Mouse (Mus musculus) megakaryocyte, embryonic 14.5 days (primary cell): ENCODE results near the gene Hacd1. TPM values are rescaled to one million over a fixed set of nuclear protein-coding genes. Genes with fewer than 3 reads are reported as not detected.

Experiments
- H3K27me3 ChIP-seq: replicated peaks from 2 replicates; pipeline ENCODE3; 2012; ENCODE audit warnings: inconsistent platforms
- H3K36me3 ChIP-seq: replicated peaks from 2 replicates; pipeline ENCODE3; 2012; ENCODE audit warnings: low read length, inconsistent platforms, mixed read lengths
- H3K4me1 ChIP-seq: 2 replicates; pipeline ENCODE4 v1.6.1; 2012; ENCODE audit warnings: inconsistent platforms
- H3K4me3 ChIP-seq: replicated peaks from 2 replicates; pipeline ENCODE3; 2012; ENCODE audit warnings: moderate library complexity, mild to moderate bottlenecking, inconsistent platforms
- H3K9me3 ChIP-seq: 2 replicates; pipeline ENCODE4 v1.6.1; 2012; ENCODE audit warnings: inconsistent platforms
- FLI1 ChIP-seq: IDR thresholded peaks from 2 replicates; pipeline ENCODE4 v1.6.1; 2012; ENCODE audit warnings: low read length, inconsistent platforms, mixed read lengths
- GATA1 ChIP-seq: IDR thresholded peaks from 3 replicates; pipeline ENCODE4 v1.6.1; 2012; ENCODE audit warnings: mixed read lengths, low read length, inconsistent platforms, borderline replicate concordance
- polyA plus RNA-seq: library from polyadenylated mRNA; stranded (reverse); fragments of >175 nt; gene quantifications from 2 replicates; pipeline ENCODE4 v1.2.3, GENCODE M21; 2012; ENCODE audit warnings: low replicate concordance; ENCODE audit not compliant: insufficient read depth

The Hacd1 gene
- polyA plus RNA-seq, 1 experiment: 101 TPM

DNA sequence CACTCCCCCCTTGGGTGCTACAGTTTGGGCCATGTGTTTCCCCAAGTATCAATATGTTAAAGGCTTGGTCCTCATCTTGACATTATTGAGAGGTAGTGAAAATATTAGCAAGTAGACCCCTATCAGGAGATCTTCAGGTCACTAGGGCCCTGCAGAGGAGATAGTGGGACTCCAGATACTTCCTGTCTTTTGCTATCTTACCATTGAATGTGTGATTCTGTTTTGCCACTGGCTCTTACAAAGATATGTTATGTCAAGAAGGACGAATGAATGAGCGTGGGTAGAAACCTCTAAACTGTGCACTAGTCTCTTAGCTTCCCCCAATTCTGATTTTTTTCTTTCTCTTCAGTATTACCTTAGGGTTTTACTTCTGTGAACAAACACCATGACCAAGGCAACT, 13.1 kb upstream of the Hacd1 start:
- H3K4me3 ChIP-seq: no peak overlapping the region
- no peak for TF ChIP-seq FLI1
- no peak for TF ChIP-seq GATA1
- H3K4me1 ChIP-seq: peaks cover 36% of the 10 kb centered on the region
- H3K27me3 ChIP-seq: no peaks in the 10 kb centered on the region
- H3K9me3 ChIP-seq: peaks cover 5% of the 10 kb centered on the region
- no peaks in the 10 kb centered on the region for H3K36me3 ChIP-seq

DNA sequence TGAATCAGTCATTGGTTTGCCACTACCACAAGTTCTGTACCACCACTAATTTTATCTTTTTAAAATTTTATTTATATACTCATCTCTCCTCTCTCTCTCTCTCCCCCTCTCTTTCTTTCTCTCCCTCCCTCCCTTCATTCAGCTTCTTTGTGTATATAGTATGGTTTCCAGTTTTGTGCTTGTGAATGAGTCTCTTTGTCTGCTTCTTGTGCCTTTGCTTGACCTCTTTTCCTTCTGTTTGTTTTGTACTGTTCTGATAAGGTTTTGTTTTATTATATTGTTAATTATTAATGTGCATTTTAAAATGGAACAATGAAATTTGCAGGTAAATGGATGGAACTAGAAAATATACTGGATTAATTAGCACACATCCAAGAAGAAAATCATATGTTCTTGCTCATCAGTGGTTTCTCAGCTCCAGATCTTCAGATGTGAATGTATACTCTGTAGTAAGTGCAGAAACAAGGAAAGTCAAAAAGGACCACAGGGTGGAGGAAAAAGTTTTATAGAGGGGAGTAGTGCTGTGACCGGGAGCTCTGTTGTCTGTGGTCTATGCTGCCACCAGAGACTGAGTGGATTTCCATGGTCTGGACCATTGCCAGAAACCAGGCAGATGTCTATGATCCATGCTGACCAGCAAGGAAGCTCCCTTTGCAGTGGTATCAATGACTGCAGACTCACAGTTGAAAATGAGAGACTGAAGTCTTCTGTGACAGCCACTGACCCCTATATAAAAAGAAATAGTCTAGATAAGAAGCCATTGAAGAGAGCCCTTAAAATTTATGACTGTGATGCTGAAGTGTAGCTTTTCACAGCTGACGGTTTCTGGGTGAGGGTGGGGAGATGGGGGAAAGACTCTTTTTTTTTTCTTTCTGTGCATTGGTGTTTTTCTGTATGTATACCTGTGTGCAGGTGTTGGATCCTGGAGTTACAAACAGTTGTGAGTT, 10.0 kb upstream of the Hacd1 start:
- TF ChIP-seq FLI1: no peak
- TF ChIP-seq GATA1: no peak
- Histone ChIP-seq H3K9me3 (peaks cover 5% of the 10 kb centered on the region), H3K4me3 (no peak overlapping the region), H3K4me1 (peaks cover 28% of the 10 kb centered on the region), H3K27me3 (no peaks in the 10 kb centered on the region), H3K36me3 (no peaks in the 10 kb centered on the region)

DNA sequence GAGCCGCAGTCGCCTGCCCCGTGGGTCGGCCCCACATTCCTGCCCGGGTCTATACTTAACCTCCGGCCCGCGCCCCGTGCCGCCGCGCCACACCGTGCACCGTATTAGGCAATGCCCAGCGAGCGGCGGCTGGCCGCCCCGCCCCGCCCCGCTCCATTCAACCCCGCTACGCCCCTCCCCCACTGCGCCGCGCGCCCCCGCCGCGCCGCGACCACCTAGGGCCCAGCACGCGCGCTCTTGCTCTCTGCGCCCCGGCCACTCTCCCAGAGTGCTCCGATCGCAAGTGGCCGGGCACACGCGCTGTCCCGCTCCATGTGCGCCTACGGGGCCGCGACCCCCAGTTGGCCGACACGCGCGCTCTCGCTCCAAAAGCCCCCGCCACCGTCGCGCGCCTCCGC, 768 bp downstream of the Hacd1 start:
- no peak for TF ChIP-seq GATA1
- Histone ChIP-seq H3K9me3 (no peaks in the 10 kb centered on the region), H3K4me1 (peaks cover 39% of the 10 kb centered on the region), H3K27me3 (no peaks in the 10 kb centered on the region), H3K4me3 (peak overlapping the region; percentile 98), H3K36me3 (peaks cover 6% of the 10 kb centered on the region)

DNA sequence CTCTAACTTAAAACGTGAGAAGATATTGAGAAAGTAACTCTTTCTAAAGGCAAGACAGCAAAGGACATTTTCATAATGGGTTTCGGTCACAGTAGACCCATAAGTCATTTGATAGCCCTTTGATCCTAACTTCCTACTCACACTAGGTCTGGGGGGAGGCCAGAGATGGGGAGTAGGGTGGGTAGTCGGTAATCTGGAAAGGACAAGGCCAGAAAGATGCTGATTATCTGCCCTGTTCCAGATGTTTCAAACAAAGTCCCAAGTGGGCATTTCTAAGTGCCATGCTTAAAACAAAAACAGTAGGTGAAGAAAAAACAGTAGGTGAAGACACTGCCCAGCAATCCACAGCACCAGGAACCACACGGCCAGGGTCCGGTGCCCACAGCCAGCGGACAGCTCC, 1.2 kb downstream of the Hacd1 start:
- Histone ChIP-seq H3K4me1 (peaks cover 42% of the 10 kb centered on the region), H3K9me3 (no peaks in the 10 kb centered on the region), H3K27me3 (no peaks in the 10 kb centered on the region), H3K4me3 (peak overlapping the region; percentile 98), H3K36me3 (peaks cover 6% of the 10 kb centered on the region)
- TF ChIP-seq GATA1 (no peak), FLI1 (no peak)

DNA sequence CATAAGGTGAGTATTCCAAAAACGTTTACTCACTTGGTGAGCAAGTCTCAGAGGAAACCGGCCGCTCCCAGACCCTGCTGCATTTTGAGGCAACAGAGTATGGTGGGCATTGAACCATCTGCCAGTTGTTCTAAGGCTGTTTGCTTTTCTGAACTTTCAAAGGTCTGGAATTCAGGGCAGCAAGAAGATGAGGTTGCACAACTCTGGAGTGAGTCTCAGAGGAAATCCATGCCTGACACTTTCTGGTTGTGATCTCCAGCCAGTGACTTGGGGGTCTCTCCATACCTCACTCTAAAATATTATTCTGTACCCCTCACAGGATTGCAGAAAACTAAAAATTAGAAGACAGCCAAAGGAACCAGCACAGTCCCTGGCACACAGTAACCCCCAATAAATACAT, 1.8 kb downstream of the Hacd1 start:
- peak overlapping the region; percentile 98 for H3K4me3 ChIP-seq

DNA sequence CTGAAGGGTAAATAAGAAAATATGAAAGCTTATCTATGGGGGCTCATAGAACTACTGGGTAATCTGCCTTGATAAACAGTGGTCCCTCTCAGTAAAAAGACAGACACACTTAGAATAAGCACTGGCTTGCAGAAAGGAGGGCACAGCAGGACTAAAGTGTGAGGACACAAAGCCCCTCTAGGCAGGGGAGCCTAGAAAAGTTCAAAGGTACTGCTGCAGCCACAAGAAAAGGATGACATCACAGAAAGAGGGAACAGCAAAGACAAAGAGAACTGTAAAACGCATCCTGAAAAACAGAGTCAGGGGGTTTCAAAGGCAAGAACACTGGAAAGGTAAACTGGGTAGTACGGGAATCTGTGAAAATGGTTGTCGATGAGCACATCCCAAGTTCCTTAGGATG, 2.3 kb downstream of the Hacd1 start:
- H3K36me3 ChIP-seq: peaks cover 6% of the 10 kb centered on the region
- TF ChIP-seq GATA1: no peak
- TF ChIP-seq FLI1: no peak
- H3K27me3 ChIP-seq: no peaks in the 10 kb centered on the region
- no peaks in the 10 kb centered on the region for H3K9me3 ChIP-seq
- no peak overlapping the region for H3K4me3 ChIP-seq
- H3K4me1 ChIP-seq: peaks cover 47% of the 10 kb centered on the region

More for the DNA sequence above, 1.8 kb downstream of the Hacd1 start:
- Histone ChIP-seq H3K9me3 (no peaks in the 10 kb centered on the region), H3K36me3 (peaks cover 6% of the 10 kb centered on the region), H3K27me3 (no peaks in the 10 kb centered on the region), H3K4me1 (peaks cover 42% of the 10 kb centered on the region)
- no peak for TF ChIP-seq FLI1
- no peak for TF ChIP-seq GATA1

DNA sequence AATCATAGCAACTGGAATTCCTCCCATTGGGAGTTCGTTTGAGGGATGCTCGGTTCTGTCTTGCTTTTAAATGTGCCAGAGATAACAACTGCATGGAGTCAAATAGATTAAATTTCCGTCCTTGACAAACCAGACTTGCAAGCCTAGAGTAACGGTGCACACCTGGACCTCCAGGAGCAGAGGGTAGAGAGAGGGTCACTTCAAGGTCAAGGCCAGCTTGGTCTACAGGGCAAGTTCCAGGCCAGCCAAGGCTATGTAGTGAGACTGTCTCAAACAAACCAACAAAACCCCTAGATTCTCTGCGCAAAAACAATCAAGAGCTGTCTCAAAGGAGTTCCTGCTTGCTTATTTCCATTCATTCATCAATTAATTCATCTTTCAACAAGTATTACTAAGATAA, 7.1 kb downstream of the Hacd1 start:
- Histone ChIP-seq H3K9me3 (no peaks in the 10 kb centered on the region), H3K36me3 (peaks cover 18% of the 10 kb centered on the region), H3K4me3 (peak overlapping the region; percentile 50), H3K27me3 (no peaks in the 10 kb centered on the region), H3K4me1 (peaks cover 52% of the 10 kb centered on the region)
- TF ChIP-seq GATA1: no peak
- no peak for TF ChIP-seq FLI1

DNA sequence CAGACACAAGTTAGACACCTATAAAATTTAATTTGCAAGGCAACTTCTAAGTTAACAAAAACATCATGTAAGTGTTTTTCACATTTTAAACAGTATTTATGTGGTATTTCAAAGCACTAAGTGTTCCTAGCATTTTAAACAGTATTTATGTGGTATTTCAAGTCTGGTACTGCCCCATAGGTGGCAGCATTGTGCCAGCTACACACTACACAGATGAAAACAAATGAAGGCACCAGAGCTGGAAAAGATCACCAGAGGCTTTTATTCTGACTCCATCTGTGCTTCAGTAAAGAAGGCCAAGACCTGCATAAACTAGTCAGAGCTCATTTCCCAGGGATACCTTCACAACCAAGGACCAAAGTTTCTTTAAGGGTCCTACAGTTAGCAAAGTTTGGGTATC, 7.6 kb downstream of the Hacd1 start:
- Histone ChIP-seq H3K27me3 (no peaks in the 10 kb centered on the region), H3K9me3 (no peaks in the 10 kb centered on the region), H3K4me1 (peaks cover 48% of the 10 kb centered on the region), H3K4me3 (no peak overlapping the region), H3K36me3 (peaks cover 22% of the 10 kb centered on the region)
- TF ChIP-seq GATA1 (no peak), FLI1 (no peak)

DNA sequence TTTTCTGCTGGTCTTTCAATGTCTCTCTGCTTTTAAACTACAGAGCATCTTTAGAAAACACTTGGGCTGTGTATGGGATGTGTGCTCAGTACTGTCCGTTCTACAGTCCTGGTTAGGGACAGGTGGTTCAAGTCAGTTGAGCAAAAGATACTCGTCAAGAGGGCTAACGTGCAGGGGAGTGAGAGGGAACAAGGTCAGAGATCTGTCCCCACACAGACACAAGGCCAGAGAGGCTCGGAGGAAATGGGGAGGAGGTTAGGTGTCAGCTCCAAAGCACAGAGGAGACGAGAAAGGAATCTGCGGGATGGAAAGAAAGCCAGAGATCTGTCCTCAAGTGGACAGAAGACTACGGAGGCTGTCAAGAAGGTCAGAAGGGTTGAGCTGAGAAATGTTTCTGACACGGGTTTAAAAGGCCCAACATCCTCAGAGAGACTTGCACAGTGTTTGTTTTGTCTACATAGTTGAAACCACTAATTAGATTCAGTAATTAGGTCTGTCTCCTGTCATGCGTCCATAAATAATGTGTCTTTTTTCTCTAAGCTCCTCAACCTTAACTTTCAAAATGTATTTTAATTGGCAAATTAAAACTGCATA, 12.3 kb downstream of the Hacd1 start:
- H3K9me3 ChIP-seq: no peaks in the 10 kb centered on the region
- no peaks in the 10 kb centered on the region for H3K27me3 ChIP-seq
- H3K36me3 ChIP-seq: peaks cover 59% of the 10 kb centered on the region
- H3K4me1 ChIP-seq: peaks cover 32% of the 10 kb centered on the region
- no peak for TF ChIP-seq FLI1
- no peak for TF ChIP-seq GATA1
- H3K4me3 ChIP-seq: no peak overlapping the region

DNA sequence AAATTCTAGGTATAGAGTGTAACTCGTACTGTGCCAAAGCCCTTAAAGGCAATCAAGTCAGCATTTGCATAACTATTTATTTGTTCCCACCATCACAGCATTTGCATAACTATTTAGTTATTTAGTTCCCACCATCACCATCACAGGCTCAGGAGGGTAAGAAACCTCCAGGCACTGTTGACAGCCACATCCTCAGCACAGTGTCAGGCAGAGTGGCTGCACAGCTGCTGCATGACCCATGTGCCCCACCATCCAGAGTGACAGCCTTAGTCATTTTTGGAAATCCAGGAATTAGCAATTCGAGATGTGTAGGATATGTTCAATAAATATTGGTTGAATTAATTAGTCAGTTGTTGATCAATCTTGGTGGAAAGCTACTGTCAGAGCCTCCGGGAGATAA, 12.9 kb downstream of the Hacd1 start:
- peaks cover 29% of the 10 kb centered on the region for H3K4me1 ChIP-seq
- H3K36me3 ChIP-seq: peaks cover 62% of the 10 kb centered on the region
- no peak overlapping the region for H3K4me3 ChIP-seq
- H3K27me3 ChIP-seq: no peaks in the 10 kb centered on the region
- TF ChIP-seq FLI1 (no peak), GATA1 (no peak)
- no peaks in the 10 kb centered on the region for H3K9me3 ChIP-seq
